Mouse (Mus musculus): Measurements from ENCODE around the gene Gm29866.
"Not testable (repeated sequence)": the region's sequence is repeated elsewhere in the genome, so short reads cannot be mapped to it uniquely, and the experiment has no call there.

The Gm29866 gene

DNA sequence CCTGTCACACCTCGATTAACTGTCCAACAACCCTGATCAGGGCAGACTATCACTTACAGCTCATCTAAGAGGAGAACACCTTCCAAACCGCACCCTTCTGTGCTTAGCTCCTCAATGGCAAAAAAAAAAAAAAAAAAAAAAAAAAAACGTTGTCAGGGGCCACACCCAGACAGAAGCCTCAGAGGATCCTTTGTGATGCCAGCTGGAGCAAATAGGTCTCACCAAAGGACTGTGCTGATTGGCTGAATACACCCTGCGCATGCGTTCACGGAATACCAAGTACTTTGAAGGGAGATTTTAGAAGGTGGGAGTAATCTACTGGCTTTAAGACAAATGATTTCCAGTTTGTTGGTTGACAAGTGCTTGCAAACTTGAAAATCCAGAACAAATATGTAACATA lies at the start of gene Gm29866:
TSS of gene Gm29866 (minus strand) at position 101 of the 400 bp plus-strand sequence.
- DNase-seq (ENCODE audit: inconsistent age in 2 of 2, low spot score in 1 of 2): not testable (repeated sequence)

Measured in adrenal gland, adult (tissue).